Mouse (Mus musculus): ENCODE results near the gene Sdf2l1. TPM values are rescaled to one million over a fixed set of nuclear protein-coding genes. Genes with fewer than 3 reads are reported as not detected.

Gene Sdf2l1
- total RNA-seq, 4 experiments from 2014 or later: 11.3 to 23.7 (median 17.9) TPM

- no peak for DNase-seq (ENCODE audit: low spot score in 2 of 2)
Measured at GRCm38 (mm10) chr16:17124119-17124870, 7.9 kb downstream of the Sdf2l1 start.

DNA sequence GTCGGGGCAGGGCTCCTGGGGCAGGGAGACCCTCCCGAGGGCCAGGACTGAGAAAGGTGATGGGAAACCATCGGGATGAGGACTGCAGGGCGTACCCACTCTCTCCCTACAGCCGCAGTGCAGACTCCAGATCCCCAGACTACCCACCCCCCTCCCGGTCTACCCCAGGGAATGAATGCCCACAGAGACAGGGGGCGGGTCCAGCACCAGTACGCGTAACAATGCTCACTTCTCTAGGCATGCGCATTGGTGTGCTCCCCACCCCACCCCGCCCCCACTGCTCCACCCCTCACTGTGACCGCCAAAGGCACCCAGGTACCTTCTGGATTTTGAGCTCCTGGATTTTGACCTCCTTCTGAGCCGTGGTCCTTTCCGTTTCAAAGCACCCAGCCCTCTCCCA, 10.6 kb downstream of the Sdf2l1 start:
- DNase-seq (ENCODE audit: low spot score in 2 of 2): no peak

DNA sequence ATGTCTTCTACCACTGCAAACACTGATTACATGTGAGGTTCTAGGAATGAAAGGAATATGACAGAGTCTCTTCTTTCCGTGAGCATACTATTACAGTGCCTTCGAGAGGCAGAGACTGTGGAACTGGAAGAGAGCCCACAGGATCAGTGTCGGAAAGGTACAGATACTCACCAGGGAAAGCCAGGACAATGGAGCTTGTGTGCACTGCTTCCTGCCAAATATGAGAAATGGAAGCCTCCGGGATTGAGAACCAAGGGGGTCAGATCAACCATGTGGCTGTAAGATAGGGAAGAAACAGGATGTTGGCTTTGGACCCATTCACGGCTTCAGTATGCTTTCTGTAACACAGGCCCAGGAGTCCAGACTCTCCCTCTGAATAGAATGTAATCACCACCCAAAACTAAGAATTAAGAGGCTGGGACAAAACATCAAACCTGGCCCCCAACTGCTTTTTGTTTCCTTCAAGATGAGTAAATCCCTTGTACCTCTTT, 14.8 kb downstream of the Sdf2l1 start:
- no peak for DNase-seq (ENCODE audit: low spot score in 2 of 2)

- DNase-seq (ENCODE audit: low spot score in 2 of 2): peak; percentile 39 to 66
Measured at GRCm38 (mm10) chr16:17110771-17111743, 21.1 kb downstream of the Sdf2l1 start, which contains the start of gene Ppil2. Ppil2 (minus strand) TSS chr16:17111257.

GRCm38 (mm10) chr16:17104600-17104999, 27.6 kb downstream of the Sdf2l1 start:
- no peak for DNase-seq (ENCODE audit: low spot score in 2 of 2)

- no peak for DNase-seq (ENCODE audit: low spot score in 2 of 2)
Measured at GRCm38 (mm10) chr16:17102630-17103220, 29.5 kb downstream of the Sdf2l1 start.

DNA sequence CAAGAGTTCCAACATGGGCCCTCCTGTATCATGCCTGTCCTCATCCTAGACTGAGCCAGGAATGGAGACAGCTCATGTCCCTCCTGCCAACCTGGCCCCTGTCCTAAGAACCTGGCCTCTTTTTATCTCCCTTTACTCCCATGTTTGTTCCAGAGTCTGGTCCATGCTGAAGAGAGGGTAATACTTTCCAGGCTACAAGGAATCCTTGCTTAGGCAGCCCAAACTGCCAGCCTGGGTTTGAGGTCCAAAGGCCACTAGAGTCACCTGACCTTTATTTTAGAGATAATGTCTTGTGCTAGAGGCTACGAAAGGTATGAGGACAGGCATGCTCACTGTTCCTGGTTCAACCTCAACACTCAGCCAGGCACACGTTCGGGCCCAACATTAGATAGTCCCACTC, 35.2 kb downstream of the Sdf2l1 start:
- DNase-seq (ENCODE audit: low spot score in 2 of 2): no peak

- no peak for DNase-seq (ENCODE audit: low spot score in 2 of 2)
Measured at GRCm38 (mm10) chr16:17088346-17088745, 43.8 kb downstream of the Sdf2l1 start.

DNA sequence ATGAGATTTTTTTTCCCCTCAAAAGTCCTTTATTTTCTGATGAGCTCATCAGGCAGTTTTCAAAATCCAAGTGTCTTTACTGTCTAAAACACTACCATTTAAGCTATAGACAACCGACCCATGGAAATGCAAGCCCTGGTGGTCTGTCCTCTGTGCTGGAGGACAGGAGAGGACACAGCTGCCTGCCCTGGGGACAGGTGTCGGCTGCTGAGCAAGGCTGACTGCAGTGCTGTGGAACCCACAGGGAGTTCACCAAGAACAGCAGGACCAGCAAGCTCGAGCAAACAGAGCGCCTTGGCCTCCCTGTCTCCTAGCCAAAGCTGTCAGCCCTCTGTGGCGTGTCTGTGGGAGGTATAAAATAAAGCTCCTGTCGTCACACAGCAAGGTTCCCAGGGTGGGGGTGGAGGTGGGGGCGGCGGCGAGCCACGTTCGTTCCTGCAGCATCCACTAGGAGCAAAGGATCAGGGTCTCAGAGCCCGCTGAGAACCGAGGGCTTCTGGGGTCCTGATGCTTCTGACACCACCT, 45.5 kb downstream of the Sdf2l1 start:
- no peak for DNase-seq (ENCODE audit: low spot score in 2 of 2)

- no peak for DNase-seq (ENCODE audit: low spot score in 2 of 2)
Measured at GRCm38 (mm10) chr16:17086241-17086640, 45.9 kb downstream of the Sdf2l1 start.

GRCm38 (mm10) chr16:17085636-17086035, 46.5 kb downstream of the Sdf2l1 start:
- no peak for DNase-seq (ENCODE audit: low spot score in 2 of 2)

- no peak for DNase-seq (ENCODE audit: low spot score in 2 of 2)
Measured at GRCm38 (mm10) chr16:17082121-17082792, 49.9 kb downstream of the Sdf2l1 start.

Small RNAs within 50 kb of the gene (microRNA-seq; reads per million reads assigned to microRNA genes)
- gene Mir130b: 123 to 136 reads per million in 2 experiments
- gene Mir301b: 2.1 to 7.5 reads per million in 2 experiments

Other genes with a start within 250 kb of the Sdf2l1 start
- 10 to 100 TPM; 43.4 to 54.8 (median 49.7) TPM for gene Ppm1f, start 235.9 kb downstream of the Sdf2l1 start, total RNA-seq (2022)
- 100 to 1,000 TPM; 414 to 472 (median 438) TPM for gene Mapk1, start 149.0 kb downstream of the Sdf2l1 start, total RNA-seq (2022)
- gene Ypel1, start 62.7 kb downstream of the Sdf2l1 start, total RNA-seq (2022): 10 to 100 TPM; 25.1 to 29.2 (median 27.1) TPM
- gene Ppil2, start 21.1 kb downstream of the Sdf2l1 start, total RNA-seq (2022): 10 to 100 TPM; 70.7 to 86.3 (median 81.6) TPM
- 1 to 10 TPM; 1.8 to 2.7 (median 2.4) TPM for gene 2610318N02Rik, start 7.2 kb downstream of the Sdf2l1 start, total RNA-seq (2022)
- 10 to 100 TPM; 21.9 to 27.3 (median 24.6) TPM for gene Ydjc, start 12.2 kb upstream of the Sdf2l1 start, total RNA-seq (2022)
- 1 to 10 TPM; 1.8 to 7.6 (median 2.9) TPM for gene Ccdc116, start 14.8 kb upstream of the Sdf2l1 start, total RNA-seq (2022)
- gene Ube2l3, start 70.3 kb upstream of the Sdf2l1 start, total RNA-seq (2022): 100 to 1,000 TPM; 125 to 149 (median 144) TPM
- 1 to 10 TPM; 2.3 to 3.0 (median 2.7) TPM for gene Rimbp3, start 76.2 kb upstream of the Sdf2l1 start, total RNA-seq (2022)
- gene Hic2, start 101.2 kb upstream of the Sdf2l1 start, total RNA-seq (2022): 1 to 10 TPM; 4.7 to 6.8 (median 6.2) TPM
- 100 to 1,000 TPM in 2 of 4 experiments, 10 to 100 TPM in 2; 86.7 to 118 (median 106) TPM for gene Tmem191c, start 143.7 kb upstream of the Sdf2l1 start, total RNA-seq (2022)
- 1 to 10 TPM; 2.2 to 4.0 (median 2.7) TPM for gene Serpind1, start 199.0 kb upstream of the Sdf2l1 start, total RNA-seq (2022)

Data from left cerebral cortex, adult 8-10 months (tissue).